ENCODE assay signal across 18 mouse cellular contexts in the genomic region with DNA sequence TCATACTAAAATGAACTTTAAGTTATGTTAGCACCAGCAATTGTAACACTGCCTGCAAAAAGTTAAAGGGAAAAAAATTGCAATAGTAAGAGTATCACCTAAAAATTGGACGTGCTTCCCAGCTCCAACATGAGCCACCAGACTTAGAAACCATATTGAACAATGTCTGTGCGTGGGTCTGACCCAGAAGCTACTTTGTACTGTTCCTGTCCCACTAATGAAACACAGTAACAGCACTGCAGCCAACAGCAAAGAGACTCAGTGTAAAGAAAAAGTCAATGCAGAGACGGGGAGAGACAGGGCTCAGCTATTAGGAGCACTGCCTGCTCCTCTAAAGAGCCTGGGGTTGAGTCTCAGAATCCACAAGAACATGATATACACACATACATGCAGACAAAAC. TPM values are rescaled to one million over a fixed set of nuclear protein-coding genes. Genes with fewer than 3 reads are reported as not detected.
DNase-seq lines count a peak whose midpoint lies in the region; ATAC-seq lines count a peak whose summit lies in the region.
"Had no signal": no experiment of that assay in that cellular context is flagged by ENCODE, and none has a peak within 500 bp of the region (broad histone marks: within the 10 kb centered on the region; RNA-seq: fewer than 3 reads in every experiment).

No protein-coding gene starts in this region.

- no peak for DNase-seq in frontal cortex, postnatal 14 days (ENCODE audit: low spot score in 2 of 2)
- peak; percentile 23 to 81 for DNase-seq in layer of hippocampus, adult 18-20 months (ENCODE audit: low spot score in 2 of 2)
- DNase-seq in layer of hippocampus, postnatal 10 days (ENCODE audit: low spot score in 2 of 2) = no peak
- peak; percentile 16 for DNase-seq in layer of hippocampus, adult 9-10 months (ENCODE audit: low spot score)
- no peak for DNase-seq in cerebellum, adult 11-12 months
- DNase-seq in retina, postnatal 1 day = no peak
- DNase-seq: adrenal gland, postnatal 10 days; B cell, adult 2 months; cerebellum, adult 18-20 months; cerebellum, postnatal 10 days; gastrocnemius, postnatal 10 days; heart, postnatal 4 days had no signal

- ATAC-seq in frontal cortex, adult (ENCODE audit: low TSS enrichment) = peak; percentile 75
- ATAC-seq: CD4-positive, CD25-positive, alpha-beta regulatory T cell, adult 4 months; forebrain, embryonic 14.5 days; hindbrain, embryonic 16.5 days had no signal

RNA-seq across cellular contexts. Expression of gene Tbc1d15, which starts 27.4 kb away (rescaled TPM):
- 10 to 100 TPM; 60.3 to 62.9 TPM for total RNA-seq in layer of hippocampus, adult 18-20 months (2021)
- total RNA-seq in layer of hippocampus, postnatal 10 days (2021) = 10 to 100 TPM; 43.9 to 47.4 TPM

RNA-seq across cellular contexts. Expression of gene Tph2, which starts 39.0 kb away (rescaled TPM):
- 1 to 10 TPM in 1 of 2 experiments, under 1 TPM in 1; 0.68 to 1.2 TPM for total RNA-seq in layer of hippocampus, adult 18-20 months (2021)
- total RNA-seq in layer of hippocampus, postnatal 10 days (2021) = 1 to 10 TPM; 1.0 to 1.1 TPM
- total RNA-seq: adrenal gland, postnatal 10 days; gastrocnemius, postnatal 10 days; gastrocnemius, postnatal 4 days; heart, adult 8-10 months; heart, postnatal 4 days had no signal

Comparison
In these comparisons a context has a peak if more than half of its experiments do, and no peak if none do; other contexts are left out.
1. DNase-seq: peak in layer of hippocampus, adult 18-20 months (2 of 2) and layer of hippocampus, adult 9-10 months (single experiment); none in frontal cortex, postnatal 14 days (0 of 2), layer of hippocampus, postnatal 10 days (0 of 2), cerebellum, adult 11-12 months (single experiment) and retina, postnatal 1 day (single experiment).